Mouse (Mus musculus) T-helper 1 cell (primary cell): ENCODE measurements around the gene Macf1.

Experiments used
- in situ Hi-C: fragments of 300-600 bp; cut with MboI, MseI; formaldehyde crosslinking; loops from one replicate; pipeline ENCODE4 v1.15.1; 2025; ENCODE audit warnings: high pct_unique_total_duplicates

Macf1 gene

GRCm38 (mm10) chr4:123684260-123684659, at the start of gene Macf1:
Macf1 (minus strand) TSS chr4:123684360.
- in situ Hi-C loops, result no loop called here

DNA sequence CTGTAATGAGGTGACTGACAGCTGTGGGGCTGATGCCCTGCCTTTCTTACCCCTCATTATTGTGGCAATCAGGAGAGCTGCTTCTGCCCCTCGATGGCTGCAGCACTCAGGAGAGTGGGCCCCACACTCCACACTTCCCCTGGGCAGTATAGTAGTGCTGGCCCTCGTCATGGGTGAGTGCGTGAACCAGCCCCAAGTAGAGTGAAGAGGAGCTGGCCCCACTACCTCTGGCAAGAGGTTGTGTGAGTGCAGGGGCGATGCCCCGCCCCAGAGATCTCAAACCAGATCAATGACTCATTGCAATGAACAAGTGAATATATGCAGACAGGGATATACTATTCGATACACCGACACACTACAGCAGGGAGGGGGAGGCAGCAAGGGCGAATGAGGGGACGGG, 49.4 kb upstream of the Macf1 start:
- in situ Hi-C loops, result no loop called here

- in situ Hi-C loops, result no loop called here
Measured at GRCm38 (mm10) chr4:123732921-123733320, 48.8 kb upstream of the Macf1 start.

GRCm38 (mm10) chr4:123732163-123732910, 48.2 kb upstream of the Macf1 start:
- in situ Hi-C loops, result no loop called here

DNA sequence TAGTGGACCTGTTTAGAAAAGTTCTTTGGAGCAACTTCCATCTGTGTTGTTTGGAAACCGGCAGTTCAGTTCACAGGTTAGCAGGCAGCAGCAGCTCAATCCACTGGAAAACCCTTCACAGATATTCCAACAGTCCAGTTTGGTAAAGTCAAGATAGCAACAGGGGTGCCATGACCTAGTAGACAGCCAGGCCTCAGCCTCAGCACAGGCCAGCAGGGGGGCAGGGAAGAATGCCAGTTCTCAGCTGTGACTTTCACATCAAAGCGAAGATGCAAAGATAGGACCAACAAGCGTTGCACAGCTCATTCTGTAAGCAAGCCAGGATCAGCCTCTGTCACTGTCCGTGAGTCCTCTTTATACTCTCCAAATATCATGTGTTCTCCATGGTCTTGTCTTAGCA, 37.6 kb upstream of the Macf1 start:
- in situ Hi-C loops, result no loop called here

DNA sequence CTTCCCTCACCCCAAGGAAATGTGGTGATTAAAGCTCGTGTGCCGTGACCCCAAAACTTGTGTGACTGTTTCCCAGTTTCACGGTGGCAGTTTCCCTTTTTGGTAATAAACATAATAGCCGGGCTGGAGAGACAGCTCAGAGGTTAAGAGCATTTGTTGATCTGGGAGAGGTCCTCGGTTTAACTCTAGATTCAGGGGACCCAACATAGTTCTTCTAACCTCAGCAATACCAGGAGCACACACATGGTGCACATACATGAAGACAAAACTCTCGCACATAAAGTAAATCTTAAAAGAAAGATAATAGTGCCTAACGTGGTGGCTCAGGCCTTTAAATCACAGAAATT, 34.2 kb upstream of the Macf1 start:
- in situ Hi-C loops, result no loop called here

DNA sequence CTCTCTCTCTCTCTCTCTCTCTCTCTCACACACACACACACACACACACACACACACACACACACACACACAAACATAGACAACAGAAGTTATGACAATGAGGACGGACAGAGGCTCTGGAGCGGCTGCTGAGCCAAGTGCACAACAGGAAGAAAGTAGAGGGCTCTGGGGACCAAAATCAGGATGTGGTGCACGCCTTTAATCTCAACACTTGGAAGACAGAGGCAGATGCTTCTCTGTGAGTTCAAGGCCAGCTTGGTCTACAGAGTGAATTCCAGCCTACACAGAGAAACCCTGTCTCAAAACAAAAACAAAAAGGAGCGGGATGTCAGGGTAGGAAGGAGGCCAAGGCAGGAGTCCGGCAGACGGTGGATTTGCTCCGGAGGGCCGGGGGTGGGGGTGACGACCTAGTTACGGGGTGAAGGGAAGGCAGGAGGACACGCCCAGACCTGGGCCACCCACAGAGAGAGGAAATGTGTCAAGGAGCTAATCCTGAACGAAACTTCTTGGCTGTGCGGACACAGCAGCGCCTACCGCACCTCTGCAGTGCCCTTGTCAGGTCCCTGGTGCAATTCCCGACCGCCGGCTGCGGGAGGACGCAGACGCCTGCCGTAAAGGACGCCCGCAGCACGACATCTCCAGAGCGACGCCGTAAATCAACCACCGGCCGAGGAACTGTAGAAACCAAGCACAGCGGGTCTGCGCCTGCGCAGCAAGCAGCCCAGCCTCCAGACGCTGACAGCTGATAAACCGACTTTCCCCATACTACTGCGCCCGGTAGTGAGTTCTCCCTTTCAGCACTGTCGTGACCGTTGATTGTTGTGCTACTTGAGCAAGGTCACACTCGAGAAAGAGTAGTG, 33.6 kb upstream of the Macf1 start, which contains the start of gene Ndufs5:
Gene Ndufs5, minus strand, starts transcription at position 629 of the 860 bp plus-strand sequence.
- in situ Hi-C loops, result no loop called here

GRCm38 (mm10) chr4:123712431-123712830, 28.3 kb upstream of the Macf1 start:
- in situ Hi-C loops, result no loop called here

DNA sequence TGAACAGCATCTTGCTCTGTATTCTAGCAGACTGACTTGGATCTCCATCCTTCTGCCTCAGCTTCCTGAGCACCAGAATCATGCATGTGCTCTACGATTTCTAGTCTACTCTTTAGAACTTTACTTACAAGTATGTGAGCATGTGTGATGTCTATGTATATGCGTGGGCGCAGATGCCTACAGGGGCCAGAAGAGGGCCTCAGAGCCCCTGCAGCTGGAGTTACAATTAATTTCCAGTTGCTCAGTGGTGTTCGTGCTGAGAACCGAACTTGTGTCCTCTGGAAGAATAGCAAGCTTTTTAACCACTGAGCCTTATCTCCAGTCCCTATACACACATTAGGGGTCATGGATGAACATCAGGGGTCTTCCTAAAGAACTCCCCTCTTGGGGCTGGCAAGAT, 23.2 kb upstream of the Macf1 start:
- in situ Hi-C loops, result no loop called here

DNA sequence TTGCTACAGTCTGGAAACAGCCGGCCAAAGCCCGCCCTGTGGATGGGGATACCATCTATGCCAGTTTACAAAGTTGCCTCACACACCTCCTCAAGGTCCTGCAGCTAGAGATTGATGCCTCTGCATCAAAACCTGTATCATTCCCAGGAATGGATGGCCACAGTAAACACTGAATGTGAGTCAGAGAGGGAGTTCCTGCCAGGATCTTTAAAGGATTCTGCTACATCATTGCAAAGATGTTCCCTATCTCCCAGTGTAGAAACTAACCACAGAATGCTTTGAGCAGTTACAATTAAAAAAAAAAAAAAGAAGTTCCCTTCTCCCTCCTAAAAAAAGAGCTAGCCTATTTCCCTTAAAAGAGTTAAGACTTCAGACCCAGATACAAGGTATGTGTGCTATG, 21.2 kb upstream of the Macf1 start:
- in situ Hi-C loops, result no loop called here

GRCm38 (mm10) chr4:123693384-123693783, 9.2 kb upstream of the Macf1 start:
- in situ Hi-C loops, result no loop called here

GRCm38 (mm10) chr4:123692071-123692470, 7.9 kb upstream of the Macf1 start:
- in situ Hi-C loops, result no loop called here

GRCm38 (mm10) chr4:123690311-123690710, 6.2 kb upstream of the Macf1 start:
- in situ Hi-C loops, result no loop called here

DNA sequence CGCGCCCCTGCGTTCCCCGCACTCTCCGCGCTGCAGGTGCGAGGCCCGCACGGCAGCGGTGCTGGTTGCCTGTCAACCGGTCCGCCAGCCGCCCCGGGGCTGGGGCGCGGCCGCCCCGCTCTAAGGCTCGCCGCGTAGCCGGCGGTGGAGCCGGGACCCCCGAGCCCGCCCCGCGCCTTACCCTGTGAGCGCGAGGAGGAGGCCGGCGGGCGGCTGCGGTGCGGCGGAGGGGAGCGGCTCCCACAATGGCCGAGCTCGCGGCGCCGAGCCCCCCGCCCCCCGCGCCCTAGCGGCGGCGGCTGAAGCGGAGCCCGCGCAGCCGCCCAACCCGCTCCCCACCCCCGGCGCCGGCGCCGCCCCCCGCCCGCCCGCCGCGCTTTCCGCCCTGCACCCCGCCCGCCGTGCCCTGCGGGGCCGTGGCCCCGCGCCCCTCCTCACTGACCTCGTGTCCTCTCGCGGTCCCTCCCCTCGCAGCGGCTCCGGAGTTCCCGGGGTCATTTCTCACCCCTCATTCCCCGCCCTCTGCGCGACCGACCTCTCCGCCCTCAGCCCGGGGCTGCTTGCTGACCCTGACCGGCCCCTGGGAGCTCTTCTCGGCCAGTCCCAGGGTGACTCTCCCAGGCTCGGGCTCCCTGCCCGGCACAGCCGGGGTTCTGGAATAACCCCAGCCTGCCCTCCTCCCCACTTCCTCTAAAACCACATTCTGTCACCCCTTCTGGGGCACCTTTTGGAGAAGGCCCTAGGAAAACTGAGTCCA, 3.0 kb upstream of the Macf1 start:
- in situ Hi-C loops, result no loop called here

GRCm38 (mm10) chr4:123686368-123687024, 2.3 kb upstream of the Macf1 start:
- in situ Hi-C loops, result no loop called here

GRCm38 (mm10) chr4:123685506-123686242, 1.5 kb upstream of the Macf1 start:
- in situ Hi-C loops, result no loop called here

DNA sequence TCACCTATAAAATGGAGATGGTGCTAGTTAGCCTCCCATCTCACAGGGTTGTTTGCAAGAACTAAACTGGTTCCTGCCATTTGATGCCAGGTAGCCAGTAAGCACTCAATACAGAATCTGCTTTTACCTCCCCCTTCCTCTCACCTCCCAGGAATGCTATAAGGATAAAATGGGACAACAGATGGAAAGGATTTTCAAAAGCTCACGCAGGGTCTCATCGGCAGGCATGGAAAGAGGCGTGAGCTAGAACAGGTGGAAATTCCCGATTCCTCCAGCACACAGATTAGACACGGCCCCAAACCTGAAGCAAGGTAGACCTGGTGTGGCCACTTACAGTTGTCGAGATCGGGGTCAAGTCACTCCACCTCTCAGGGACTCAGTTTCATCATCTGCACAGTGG, 886 bp upstream of the Macf1 start:
- in situ Hi-C loops, result no loop called here

GRCm38 (mm10) chr4:123682291-123682690, 1.9 kb downstream of the Macf1 start:
- in situ Hi-C loops, result no loop called here

GRCm38 (mm10) chr4:123680962-123681361, 3.2 kb downstream of the Macf1 start:
- in situ Hi-C loops, result no loop called here

DNA sequence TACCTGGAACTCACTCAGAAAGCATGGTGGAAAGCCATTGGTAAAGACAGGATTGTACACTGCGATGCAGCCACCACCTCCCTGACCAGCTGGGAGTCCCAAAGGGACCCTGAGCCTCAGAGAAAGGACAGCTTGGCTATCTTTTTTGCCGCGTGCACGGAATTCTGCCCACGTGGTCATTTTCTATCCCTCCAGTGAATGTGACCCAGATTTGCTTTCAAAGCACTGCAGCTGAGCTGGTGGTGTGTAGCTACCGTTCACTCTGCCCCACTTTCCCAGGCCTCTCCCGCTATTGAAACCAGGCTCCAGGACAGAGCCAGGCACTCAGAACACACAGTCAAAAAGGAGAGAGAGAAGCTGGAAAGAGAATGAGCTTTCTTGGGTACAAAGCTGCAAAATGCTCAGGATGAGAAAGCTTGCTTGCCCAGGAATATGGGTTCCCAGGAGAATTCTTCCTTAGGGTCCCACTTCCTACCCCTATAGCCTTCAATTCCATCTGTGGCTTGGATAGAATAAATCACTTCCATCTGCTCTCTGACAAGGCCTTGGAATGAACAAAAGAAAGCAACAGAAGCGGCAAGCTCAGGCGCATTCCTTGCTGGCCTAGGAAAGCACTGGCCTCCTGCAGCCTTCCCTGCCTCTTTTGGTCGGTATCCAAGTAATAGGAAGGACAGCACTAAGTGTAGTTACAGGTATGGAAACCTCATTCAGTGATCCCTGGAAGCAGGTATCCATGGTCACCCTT, 6.9 kb downstream of the Macf1 start:
- in situ Hi-C loops, result loop anchor here (5.0 kb wide), 1 partner anchor 335 kb away; the partner anchor contains the start of gene Bmp8a
